Mouse (Mus musculus) gastrocnemius, postnatal 14 days (tissue): ENCODE measurements around the gene Cdh4. TPM values are rescaled to one million over a fixed set of nuclear protein-coding genes. Genes with fewer than 3 reads are reported as not detected.

Experiments
- DNase-seq: peaks from one replicate; pipeline ENCODE4 v3.0.0; 2021; ENCODE audit warnings: mixed read lengths
- intact Hi-C: fragments of 180-260 bp; cut with DNase I; formaldehyde crosslinking; loops from one replicate; pipeline ENCODE4 v1.15.1; 2025; ENCODE audit warnings: low total_unique reads
- total RNA-seq, 2 experiments: library from RNA; stranded (reverse); gene quantifications; 2 replicates each; pipeline ENCODE4 v1.2.3; 2021

Gene Cdh4
- total RNA-seq, 2 experiments from 2014 or later, result 3.7 to 4.6 TPM

DNA sequence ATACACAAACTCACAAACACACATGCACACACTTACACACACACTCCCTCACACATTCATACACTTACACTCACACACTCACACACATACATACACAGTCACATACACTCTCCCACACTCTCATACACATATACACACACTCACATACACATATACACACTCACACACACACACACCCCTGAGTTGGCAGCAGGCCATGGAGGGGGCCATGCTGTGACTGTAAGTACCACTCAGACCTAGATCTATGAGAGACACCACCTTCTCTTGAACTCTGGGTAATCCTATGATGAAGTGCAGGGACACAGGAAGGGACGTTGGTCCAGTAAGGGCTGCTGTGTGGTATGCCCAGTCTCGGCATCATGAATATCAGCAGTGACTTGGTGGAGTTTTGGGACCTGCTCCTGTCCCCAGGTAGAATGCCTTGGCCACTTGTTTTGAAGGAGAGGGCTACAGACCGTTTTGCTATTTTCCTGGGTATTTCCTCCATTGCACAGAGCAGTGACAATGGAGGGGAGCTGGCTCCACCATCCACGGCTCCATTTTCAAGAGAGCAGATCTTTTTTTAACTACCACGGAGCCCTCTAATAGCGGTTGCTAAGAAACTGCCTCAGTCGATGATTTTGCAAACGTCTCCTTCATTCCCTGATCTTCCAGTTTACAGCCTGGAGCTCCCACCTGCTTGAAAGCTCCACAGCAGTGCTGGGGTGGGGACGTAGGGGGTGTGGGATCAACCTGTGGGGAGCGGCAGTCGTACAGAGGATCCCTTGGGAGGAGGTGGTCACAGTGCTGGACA lies 371.0 kb downstream of the Cdh4 start:
- intact Hi-C loops, result no loop called here
- DNase-seq, result no peak

DNA sequence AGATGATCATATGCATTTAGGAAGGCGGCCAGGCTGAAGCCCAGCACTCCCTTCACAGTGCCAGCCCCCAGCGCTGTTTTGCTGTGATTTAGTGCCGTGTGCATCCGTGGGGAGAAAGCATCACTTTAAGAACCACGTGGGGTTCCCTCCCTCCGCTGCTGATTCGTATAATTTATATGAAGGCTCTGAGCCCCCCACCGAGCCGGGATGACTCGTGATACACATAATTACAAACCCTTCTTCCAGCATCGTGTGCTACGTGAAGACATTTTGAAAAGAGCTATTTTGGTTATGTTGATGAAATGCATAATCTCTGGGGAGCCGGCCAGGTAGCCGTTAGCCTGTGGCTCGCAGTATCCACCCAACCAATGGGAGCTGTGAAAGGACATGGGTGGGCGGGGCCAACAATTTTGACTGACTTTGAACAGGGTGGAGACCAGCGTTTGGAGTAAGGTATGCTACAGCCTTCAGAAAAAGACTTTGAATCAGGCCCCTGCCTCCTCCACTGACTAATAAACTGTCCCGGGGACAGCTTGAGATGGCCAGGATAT lies 382.6 kb downstream of the Cdh4 start:
- no peak for DNase-seq
- intact Hi-C loops, result no loop called here

DNA sequence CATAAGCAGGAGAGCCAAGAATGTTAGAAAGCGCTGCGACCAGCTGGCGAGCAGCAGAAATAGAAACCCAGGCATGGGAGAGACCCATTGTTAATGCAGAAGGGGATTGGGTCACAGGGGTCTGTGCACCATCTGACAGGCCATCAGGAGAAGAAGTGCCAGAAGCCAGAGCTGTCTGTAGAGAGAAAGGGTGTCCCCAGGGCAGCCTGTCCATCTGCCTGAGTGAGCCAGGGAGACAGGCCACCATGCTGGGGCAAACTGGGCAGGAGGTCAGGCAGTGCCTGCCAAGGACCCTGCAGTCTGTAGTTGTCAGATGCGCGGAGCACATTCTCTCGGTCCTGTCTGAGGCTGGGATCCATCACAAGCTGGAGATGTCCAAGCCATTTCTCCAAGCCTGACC lies 386.7 kb downstream of the Cdh4 start:
- no peak for DNase-seq
- intact Hi-C loops, result no loop called here

DNA sequence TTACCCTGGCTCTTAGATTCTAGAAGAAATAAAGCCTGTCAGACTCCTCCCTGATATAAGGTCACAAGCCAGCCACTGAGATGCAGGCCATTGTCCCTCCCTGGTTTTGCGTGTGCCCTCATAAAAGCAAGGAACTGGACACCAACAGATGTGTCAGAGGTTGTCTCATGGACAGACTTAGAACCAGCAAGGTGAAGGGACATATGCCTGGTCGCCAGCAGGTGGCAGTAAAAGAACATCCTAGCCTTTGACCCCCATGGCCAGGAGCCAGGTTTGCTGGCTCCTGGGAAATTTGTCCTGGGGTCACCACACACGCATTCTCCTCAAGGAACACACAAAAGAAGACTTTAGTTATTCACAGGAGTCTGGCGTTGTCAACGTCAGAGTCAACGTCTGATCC lies 387.7 kb downstream of the Cdh4 start:
- intact Hi-C loops, result loop anchor here (2.0 kb wide), 1 partner anchor 43 kb away; no protein-coding TSS in a partner anchor
- no peak for DNase-seq

DNA sequence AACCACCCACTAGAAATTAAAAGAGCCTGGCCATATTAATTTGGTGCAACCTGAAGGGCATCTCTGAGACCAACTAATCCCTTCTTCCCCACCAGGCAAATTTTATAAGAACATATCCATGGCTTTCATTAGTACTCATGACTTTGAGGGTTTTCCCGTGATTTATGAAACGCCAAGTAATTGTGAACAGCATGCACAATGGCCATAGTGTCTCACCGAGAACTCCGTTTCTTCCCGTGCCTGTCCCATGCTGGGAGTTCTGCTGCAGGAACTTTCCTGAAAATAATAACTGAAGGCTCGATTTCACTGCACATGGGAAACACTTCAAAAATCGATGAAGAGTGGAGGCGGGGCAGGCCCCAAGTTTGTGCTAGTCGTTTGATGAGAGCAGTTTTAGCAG lies 392.7 kb downstream of the Cdh4 start:
- DNase-seq, result no peak
- intact Hi-C loops, result no loop called here

DNA sequence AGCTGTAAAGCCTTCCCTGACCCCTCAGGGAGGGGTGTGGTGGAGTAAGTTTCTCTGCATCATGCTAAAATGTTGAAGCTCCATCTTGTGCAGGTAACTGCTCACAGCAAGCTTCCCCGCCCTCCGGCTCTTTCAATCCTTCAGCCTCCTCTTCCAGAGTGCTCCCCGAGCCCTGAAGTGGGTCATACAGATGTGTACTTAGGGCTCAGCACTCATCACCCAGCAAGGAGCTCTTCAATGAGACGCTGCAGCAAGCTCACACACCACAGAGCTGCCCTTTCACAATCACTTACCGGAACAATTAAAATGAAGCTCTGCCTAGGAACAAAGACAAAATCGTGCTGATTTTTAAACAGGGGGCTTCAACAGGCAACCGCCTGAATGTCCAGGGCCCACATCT lies 393.3 kb downstream of the Cdh4 start:
- no peak for DNase-seq
- intact Hi-C loops, result no loop called here

DNA sequence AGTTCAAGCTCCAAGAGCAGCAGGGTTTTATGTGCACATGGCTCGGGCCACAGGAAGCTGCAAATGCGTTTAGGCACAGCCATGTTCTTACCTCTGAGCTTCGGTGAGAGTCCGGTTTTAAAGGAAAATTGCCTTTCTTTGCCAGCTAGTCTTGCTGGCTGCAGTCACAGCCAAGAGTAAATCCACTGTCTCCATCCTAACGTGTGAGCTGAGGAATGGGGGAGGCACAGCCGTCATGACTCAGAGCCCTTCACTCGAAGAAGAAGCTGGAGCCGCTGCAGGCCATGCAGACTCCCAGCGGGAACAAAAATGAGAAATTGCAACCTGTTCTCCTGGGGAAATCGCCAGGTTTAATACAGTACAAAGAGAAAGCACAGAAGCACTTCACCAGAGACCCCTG lies 395.0 kb downstream of the Cdh4 start:
- intact Hi-C loops, result no loop called here
- no peak for DNase-seq

DNA sequence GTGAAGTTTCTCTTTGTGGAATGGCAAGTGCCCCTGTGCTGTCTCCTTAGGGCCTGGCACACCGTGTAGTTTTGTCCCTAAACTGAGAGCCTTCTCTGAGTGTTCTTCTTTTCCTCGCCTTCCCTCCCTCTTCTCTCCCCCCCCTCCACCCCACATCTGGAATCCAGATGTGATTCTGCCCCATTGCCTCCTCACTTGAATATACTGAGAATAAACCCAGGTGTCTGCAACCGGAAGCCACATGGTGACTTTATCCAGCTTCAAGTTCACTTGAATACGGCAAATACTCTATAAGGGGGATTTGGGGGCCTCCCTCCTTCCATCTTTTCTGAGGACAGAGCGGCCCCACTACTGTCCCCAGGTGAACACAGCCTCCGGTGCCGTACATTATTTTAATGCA lies 395.8 kb downstream of the Cdh4 start:
- intact Hi-C loops, result no loop called here
- no peak for DNase-seq

DNA sequence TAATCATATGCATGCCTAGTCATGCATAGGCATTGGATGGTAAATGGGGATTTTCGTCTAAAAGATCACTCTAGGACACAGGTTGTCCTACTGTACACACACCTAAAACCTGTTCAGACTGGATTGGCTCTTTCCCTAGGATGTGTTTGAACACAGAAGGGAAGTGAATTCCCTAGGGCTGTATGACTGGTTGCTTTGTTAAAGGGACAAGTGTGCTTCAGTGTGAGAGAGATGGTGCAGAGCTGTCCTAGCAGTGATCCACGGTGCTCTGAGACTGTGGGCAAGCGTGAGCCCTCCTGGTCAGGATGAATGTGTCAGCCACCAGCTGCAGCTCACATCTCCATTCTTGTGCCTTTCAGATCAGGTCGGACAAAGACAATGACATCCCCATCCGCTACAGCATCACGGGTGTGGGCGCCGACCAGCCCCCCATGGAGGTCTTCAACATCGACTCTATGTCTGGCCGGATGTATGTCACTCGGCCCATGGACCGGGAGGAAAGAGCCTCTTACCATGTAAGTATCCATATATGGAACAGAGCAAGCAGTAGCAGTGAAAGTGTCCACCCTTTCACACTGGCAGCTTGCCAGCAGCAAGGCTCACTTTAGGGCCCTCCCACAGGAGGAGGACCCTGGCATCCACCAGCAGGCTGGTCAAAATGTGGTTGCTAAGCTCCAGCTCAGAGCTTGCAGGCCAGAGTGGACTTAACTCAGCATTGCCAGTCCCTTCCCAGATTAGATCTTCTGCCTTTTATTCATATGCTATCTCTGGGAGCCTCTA lies 400.6 kb downstream of the Cdh4 start:
- no peak for DNase-seq
- intact Hi-C loops, result no loop called here

DNA sequence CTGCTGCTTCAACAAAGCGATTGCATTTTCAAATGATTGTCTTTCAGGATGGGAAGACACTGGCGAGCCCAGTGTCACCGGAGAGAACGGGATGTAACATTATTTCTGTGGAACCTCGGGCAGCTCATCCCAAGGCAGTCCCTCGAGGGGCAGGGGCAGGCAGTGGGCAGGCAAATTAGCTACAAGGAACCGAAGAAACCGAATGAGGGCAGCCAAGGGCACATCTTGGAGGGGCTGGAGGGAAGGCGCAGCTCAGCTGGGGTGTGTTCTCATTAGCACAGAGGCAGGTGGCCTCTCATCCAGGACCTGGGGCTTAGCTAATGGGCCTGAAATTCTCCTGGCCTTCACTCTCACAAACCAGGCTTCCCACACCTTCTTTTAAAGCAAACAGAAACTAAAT lies 407.5 kb downstream of the Cdh4 start:
- DNase-seq, result no peak
- intact Hi-C loops, result no loop called here

DNA sequence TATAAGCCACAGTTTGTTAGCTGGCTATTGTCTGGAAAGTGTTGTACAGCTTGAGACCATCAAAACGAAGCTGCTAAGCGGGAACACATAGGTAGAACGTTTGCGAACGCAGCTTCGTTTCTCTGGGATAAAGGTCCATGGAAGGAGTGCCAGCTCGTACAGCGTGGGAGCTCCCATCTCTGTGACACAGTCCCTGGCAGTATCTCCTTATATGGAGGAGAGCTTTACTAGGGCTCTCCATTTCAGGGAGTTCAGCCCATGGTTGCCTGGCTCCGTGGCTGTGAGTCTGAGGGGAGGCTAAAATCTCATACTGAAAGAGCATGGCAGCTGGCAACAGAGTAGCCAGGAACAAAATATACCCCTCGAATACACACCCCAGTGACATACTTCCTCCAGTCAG lies 409.9 kb downstream of the Cdh4 start:
- intact Hi-C loops, result no loop called here
- DNase-seq, result no peak

DNA sequence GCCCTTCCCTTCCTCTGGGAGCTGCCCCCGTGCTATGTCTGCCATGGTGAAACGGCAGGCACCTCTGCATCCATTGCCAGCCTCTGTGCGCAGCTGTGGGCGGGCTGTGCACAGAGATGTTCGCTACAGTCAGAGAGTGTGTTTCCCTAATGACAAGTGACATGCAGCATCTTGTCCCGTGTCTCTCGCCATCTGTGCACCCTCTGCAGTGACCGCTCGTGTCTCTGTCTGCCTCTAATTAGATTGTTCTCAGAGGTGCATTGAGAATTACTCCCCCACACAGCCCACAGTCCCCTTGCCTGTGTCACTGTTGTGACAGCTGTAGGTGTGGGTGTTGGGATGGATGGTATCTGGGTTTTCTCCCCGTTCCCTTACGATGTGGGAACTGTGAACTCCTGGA lies 410.6 kb downstream of the Cdh4 start:
- no peak for DNase-seq
- intact Hi-C loops, result no loop called here

DNA sequence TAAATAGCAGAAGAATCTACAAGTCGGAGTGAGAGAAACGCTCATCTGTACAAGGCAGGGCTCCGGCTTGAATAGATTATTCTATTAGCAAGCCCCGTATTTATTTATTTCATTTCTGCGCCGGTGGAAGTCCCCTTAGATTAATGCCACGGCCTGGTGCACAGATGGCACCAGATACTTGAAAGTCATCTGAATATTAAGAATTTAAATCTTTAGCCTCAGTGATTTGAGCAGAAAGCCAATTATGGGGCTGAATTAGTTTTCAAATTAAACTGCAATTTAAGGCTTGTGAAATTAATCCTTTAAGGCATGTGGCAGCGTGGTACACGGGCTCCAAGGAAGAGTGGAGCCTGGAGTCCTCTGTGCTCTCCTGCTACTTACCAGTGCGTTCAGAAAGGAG lies 411.7 kb downstream of the Cdh4 start:
- no peak for DNase-seq

DNA sequence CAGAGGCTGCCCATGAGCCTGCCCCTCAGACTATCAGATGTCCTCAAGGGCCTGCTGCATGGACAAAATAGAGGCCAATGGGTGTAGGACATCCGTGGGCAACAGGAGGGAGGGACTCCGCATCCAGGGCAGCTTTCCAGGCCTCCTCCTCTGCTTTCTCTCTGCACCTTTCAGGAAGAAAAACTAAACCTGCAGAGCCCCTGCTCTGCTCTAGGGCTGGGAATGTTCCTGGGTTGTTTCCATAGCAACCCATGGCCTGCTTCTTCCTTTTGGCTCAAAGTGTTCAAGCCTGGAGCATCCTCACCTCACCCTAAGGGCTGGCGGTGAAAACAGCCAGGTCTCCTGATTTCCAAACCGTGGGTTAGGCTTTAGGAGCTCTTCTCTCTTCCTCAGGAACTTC lies 414.9 kb downstream of the Cdh4 start:
- intact Hi-C loops, result no loop called here
- no peak for DNase-seq

More for the DNA sequence above, 411.7 kb downstream of the Cdh4 start:
- intact Hi-C loops, result no loop called here

DNA sequence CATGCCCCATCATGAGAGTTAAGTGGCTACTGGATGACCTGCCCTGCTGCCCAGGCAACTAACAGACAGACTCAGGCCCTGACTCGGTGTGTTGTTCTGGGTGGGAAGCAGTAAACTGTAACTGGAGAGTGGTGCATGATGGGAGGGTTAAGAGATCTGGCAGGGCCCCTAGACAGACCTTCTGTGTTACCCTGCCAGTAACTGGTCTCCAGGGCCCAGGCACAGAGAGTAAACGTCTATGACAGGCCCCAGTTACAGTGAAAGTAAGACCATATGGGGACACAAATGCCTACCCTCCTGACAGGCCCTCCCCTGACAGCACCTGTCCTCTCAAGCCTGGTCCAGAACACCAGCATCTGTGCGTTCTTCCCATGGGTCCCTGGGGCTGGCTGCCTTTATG lies 420.4 kb downstream of the Cdh4 start:
- no peak for DNase-seq
- intact Hi-C loops, result no loop called here

DNA sequence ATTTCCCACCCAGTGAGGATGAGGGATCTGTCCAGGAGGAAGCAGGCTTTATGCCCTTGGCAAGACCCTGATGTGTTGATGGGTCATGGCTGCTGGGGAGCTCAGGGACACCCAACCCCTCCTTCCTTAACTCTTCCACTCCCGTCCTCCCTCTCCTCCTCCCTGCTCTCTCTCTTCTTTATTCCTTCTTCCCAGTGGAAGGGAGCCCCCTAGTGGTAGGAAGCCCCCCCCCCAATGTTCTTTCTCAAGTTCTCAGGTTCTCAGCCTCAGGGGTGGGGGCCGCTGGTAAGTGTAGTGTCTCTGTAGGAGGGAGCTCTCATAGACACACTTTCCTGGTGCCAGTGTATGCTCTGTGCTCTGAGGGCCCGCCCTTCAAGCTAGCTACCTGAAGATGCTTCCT lies 421.0 kb downstream of the Cdh4 start:
- no peak for DNase-seq
- intact Hi-C loops, result no loop called here

DNA sequence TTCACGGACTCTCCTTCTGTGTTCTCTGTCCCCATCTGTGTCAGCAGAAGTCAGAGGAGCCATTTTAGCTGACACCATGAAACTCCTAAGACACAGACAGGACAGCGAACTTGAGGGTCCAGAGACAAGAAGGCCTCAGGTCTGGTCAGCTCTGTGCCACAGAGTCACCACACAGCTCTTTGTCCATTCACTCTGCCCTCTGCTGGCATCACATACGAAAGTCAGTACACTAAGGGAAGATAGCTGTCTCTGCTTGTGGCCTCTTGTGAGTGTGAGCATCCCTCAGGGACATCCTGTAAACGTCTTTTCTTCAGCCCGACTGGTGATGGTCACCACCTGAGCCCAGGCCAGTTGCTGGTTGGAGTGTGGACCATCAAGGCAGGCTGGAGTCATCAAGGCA lies 422.9 kb downstream of the Cdh4 start:
- intact Hi-C loops, result no loop called here
- no peak for DNase-seq

DNA sequence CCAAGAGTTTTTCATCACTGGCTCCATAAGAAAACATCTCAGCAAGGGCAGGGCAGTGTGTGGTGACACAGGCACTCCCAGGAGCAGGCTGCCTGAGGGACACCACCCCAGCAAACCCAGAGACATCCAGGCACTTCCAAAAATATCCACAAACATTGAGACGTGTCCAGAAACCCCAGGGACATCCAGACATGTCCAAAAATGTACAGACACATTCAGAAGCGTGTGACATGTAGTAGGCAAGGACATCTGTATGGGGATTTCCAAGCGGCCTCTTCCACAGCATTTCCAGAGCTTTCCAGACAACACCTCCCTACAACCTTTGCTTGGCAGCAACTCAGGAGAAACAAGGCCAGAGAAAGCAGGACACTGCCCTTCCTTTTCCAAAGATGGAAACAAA lies 425.4 kb downstream of the Cdh4 start:
- intact Hi-C loops, result no loop called here
- DNase-seq, result no peak

DNA sequence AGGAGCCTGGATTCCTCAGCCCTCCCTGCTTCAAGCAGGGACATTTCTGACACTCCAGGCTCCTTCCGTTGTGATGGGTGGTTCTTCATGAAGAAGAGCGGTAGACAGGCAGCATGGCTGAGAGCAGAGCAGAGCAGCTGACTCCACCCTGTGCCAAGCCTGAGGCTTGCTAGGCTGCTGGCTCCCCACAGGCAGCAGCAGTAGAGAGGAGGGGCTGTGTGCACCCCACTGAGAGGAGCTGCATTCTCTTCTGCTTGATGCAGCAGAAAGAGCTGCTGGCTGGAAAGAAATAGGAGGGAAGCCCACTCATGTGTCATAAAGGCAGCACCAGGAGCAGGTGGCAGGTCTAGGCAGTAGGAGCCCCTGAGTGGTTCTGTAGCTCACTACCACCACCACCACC lies 427.6 kb downstream of the Cdh4 start:
- peak; percentile 19 for DNase-seq
- intact Hi-C loops, result loop anchor here (10.0 kb wide), 1 partner anchor 805 kb away; no protein-coding TSS in a partner anchor

DNA sequence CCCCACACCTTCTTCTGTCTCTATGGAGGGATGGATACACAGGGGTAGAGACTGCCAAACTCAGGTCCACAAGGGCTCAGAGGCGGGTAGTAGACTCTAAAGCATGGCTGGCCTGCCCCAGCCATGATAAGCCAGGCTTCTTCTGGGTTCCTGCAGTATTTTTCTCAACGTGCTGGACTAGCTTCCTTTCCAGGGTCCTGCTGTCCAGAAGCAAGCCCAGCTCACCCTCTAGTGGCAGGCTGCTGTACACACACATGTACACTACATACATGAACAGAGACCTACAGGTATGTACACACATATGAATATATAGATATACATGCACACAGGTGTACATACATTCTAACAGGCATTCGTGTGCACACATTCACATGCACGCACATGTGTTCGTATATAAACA lies 430.5 kb downstream of the Cdh4 start:
- peak; percentile 23 for DNase-seq
- intact Hi-C loops, result loop anchor here (2.0 to 10.0 kb wide), 3 partner anchors 42 to 808 kb away; no protein-coding TSS in a partner anchor

DNA sequence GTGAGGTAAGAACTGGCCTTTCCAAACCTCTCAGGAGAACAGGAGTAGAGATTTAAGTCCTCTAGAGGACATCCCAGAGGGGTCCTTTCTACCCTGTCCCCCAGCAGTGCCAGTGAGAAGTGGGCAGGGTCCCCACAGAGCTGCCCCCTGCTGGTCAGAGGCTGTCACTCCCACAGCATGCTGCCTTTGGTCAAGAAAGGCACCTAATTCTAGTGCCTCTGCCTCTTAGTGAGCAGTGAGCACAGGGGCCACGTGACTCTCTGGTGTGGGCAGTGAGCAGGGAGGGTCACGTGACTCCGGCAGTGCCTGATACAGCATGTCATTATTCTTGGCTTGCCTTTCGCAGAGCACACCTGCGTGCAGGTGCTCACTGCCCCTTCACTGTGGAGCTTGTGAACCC lies 431.1 kb downstream of the Cdh4 start:
- intact Hi-C loops, result loop anchor here (2.0 to 10.0 kb wide), 3 partner anchors 43 to 809 kb away; no protein-coding TSS in a partner anchor
- no peak for DNase-seq
